ENCODE assay signal across 9 mouse cellular contexts in the genomic region with DNA sequence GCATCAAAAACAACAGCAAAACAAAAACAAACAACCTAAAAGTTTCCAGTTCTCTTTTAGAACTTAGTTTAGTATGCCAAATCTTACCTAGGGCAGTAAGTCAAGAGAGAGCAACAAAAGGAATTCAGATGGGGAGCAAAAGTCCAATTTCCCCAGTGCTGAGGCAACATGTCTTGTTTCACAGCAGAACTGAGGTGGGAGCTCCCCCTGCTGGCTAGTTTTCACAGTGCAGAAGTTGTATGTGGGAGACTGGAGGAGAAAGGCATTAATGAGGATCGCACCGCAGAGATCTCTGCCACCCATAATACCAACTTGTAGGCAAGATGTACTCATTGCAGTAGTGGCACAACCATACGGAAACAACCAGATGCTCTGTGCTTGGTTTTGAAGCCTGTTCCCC. TPM values are rescaled to one million over a fixed set of nuclear protein-coding genes. Genes with fewer than 3 reads are reported as not detected.
DNase-seq lines count a peak whose midpoint lies in the region; ATAC-seq and TF ChIP-seq lines count a peak whose summit lies in the region.
"Had no signal": no experiment of that assay in that cellular context is flagged by ENCODE, and none has a peak within 500 bp of the region (broad histone marks: within the 10 kb centered on the region; RNA-seq: fewer than 3 reads in every experiment).

No protein-coding gene starts in this region.

- H3K27me3 ChIP-seq in Patski = no peaks in the 10 kb centered on the region
- no peaks in the 10 kb centered on the region for H3K27me3 ChIP-seq in lung, embryonic 14.5 days (ENCODE audit: insufficient read depth, low read length)
- H3K27me3 ChIP-seq: megakaryocyte, embryonic 14.5 days had no signal

- no peaks in the 10 kb centered on the region for H3K9me3 ChIP-seq in lung, embryonic 14.5 days (ENCODE audit: low read depth, low read length)
- H3K9me3 ChIP-seq: megakaryocyte, embryonic 14.5 days had no signal

- no peak overlapping the region for H3K27ac ChIP-seq in lung, embryonic 14.5 days (ENCODE audit: low read depth)

- 24% methylated on average over 3 of the region's 3 CpGs for WGBS in large intestine, adult 2 months
- 68% methylated on average over 3 of the region's 3 CpGs for WGBS in lung, embryonic 14.5 days

- no peak overlapping the region for H3K4me2 ChIP-seq in lung, embryonic 14.5 days

- CTCF ChIA-PET in Patski (lab: Charles Lee) = interaction anchor here (0.6 to 3.3 kb wide), 12 partner anchors 9 to 183 kb away, joined by 3 to 25 read pairs (median 4); a partner anchor contains a TSS

- DNase-seq in Patski (ENCODE audit: low read depth, low spot score) = peak; percentile 10
- DNase-seq in cerebellum, postnatal 10 days = peak; percentile 94 to 97
- DNase-seq in gastrocnemius, postnatal 25 days = peak; percentile 35
- peak; percentile 86 for DNase-seq in large intestine, adult 2 months (ENCODE audit: low read depth, low spot score)
- peak; percentile 95 for DNase-seq in lung, embryonic 14.5 days
- DNase-seq in right cerebral cortex, postnatal 36 days (ENCODE audit: low spot score in 2 of 2) = peak; percentile 55 to 64
- peak; percentile 63 to 92 for DNase-seq in urinary bladder, postnatal 4 days (ENCODE audit: low spot score in 2 of 2)

- peaks cover 42% of the 10 kb centered on the region for H3K36me3 ChIP-seq in lung, embryonic 14.5 days (ENCODE audit: insufficient read depth)

- H3K9ac ChIP-seq in lung, embryonic 14.5 days = no peak overlapping the region

- in situ Hi-C loops in Patski (cut with MboI; ENCODE audit: low pct_unique_long_range_greater_than_20kb) = loop anchor here (5.0 kb wide), 3 partner anchors 101 to 366 kb away; a partner anchor contains a TSS

- H3K4me1 ChIP-seq in lung, embryonic 14.5 days (ENCODE audit: insufficient read depth) = no peaks in the 10 kb centered on the region

- H3K4me3 ChIP-seq in lung, embryonic 14.5 days (ENCODE audit: low read depth, low read length) = no peak overlapping the region
- H3K4me3 ChIP-seq: megakaryocyte, embryonic 14.5 days had no signal

- ATAC-seq in CD4-positive, CD25-positive, alpha-beta regulatory T cell, adult 4 months = peak; percentile 84
- ATAC-seq in Patski = no peak
- no peak for ATAC-seq in lung, embryonic 14.5 days (ENCODE audit: insufficient read depth)

- TF ChIP-seq CTCF in Patski (IDR thresholded peaks at IDR 0.05) = peak; percentile 96
- peak; percentile 96 for TF ChIP-seq CTCF in lung, embryonic 14.5 days (IDR thresholded peaks at IDR 0.05; ENCODE audit: low read depth)

- POLR2A ChIA-PET in Patski (lab: Charles Lee) = interaction anchor here (0.7 kb wide), 1 partner anchor 179 kb away, joined by 5 read pairs; no protein-coding TSS in a partner anchor

RNA-seq across cellular contexts. Expression of a gene that starts 58.8 kb away (rescaled TPM):
- 1 to 10 TPM; 1.6 to 2.5 TPM for polyA plus RNA-seq in CD4-positive, CD25-positive, alpha-beta regulatory T cell, adult 4 months (2017; shearing (Covaris generic))
- polyA plus RNA-seq in Patski (2021) = 24.1 TPM
- 10 to 100 TPM; 15.8 to 17.4 TPM for total RNA-seq in gastrocnemius, postnatal 25 days (2021)
- 5.3 and 9.2 TPM in 2 replicates for polyA plus RNA-seq in large intestine, adult 2 months (2012; rRNA removed)
- 10.2 and 12.6 TPM in 2 replicates for polyA plus RNA-seq in lung, embryonic 14.5 days (2014; fragmentation: Nextera tagmentation; extraction: Ambion mirVana)

Comparison
In these comparisons a context has a peak if more than half of its experiments do, and no peak if none do; other contexts are left out.
1. DNase-seq: peak in every context shown above with its lines; median percentile 96 in cerebellum, postnatal 10 days; 95 in lung, embryonic 14.5 days; 86 in large intestine, adult 2 months; 78 in urinary bladder, postnatal 4 days; 60 in right cerebral cortex, postnatal 36 days; 35 in gastrocnemius, postnatal 25 days; 10 in Patski.